Mouse (Mus musculus): ENCODE results near the gene Tex52. TPM values are rescaled to one million over a fixed set of nuclear protein-coding genes. Genes with fewer than 3 reads are reported as not detected.

The Tex52 gene
- polyA plus RNA-seq, 1 experiment, result not detected

DNA sequence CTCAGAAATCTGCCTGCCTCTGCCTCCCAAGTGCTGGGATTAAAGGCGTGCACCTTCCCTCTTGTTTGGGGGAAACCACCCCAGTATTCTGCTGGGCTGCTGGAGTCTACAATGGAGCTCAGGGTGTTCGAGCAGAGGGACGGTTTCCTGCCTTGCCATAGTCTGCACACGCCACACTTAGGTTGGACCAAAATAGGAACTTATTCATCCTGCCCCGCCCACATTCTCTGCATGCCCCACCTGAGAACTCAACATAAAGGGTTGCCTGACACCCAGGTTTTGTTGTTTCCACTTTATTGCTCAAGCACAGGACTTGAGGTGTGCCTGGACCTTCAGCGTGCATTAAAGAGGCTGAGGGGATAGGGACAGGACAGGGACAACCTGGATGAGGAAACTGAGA is 54.6 kb downstream of the Tex52 start:
- no peak overlapping the region for H3K4me3 ChIP-seq (ENCODE audit: low read depth, low read length)
- no peaks in the 10 kb centered on the region for H3K27me3 ChIP-seq (ENCODE audit: control insufficient read depth, insufficient read depth, low read length)
- peaks cover 45% of the 10 kb centered on the region for H3K36me3 ChIP-seq (ENCODE audit: control insufficient read depth, insufficient read depth, low read length)
- H3K27ac ChIP-seq (ENCODE audit: insufficient read depth, low read depth, low read length), result no peak overlapping the region
- TF ChIP-seq POLR2A (IDR thresholded peaks at IDR 0.05; ENCODE audit: low read depth, low read length) (no peak), CTCF (IDR thresholded peaks at IDR 0.05; ENCODE audit: extremely low read depth, insufficient read length, insufficient replicate concordance, low read depth, low read length) (no peak)
- peaks cover 3% of the 10 kb centered on the region; the same call in 1 of the 2 replicates for H3K4me1 ChIP-seq (ENCODE audit: control insufficient read depth, insufficient read depth, insufficient read length, low read length)
- 64% methylated on average over 6 of the region's 6 CpGs for WGBS

DNA sequence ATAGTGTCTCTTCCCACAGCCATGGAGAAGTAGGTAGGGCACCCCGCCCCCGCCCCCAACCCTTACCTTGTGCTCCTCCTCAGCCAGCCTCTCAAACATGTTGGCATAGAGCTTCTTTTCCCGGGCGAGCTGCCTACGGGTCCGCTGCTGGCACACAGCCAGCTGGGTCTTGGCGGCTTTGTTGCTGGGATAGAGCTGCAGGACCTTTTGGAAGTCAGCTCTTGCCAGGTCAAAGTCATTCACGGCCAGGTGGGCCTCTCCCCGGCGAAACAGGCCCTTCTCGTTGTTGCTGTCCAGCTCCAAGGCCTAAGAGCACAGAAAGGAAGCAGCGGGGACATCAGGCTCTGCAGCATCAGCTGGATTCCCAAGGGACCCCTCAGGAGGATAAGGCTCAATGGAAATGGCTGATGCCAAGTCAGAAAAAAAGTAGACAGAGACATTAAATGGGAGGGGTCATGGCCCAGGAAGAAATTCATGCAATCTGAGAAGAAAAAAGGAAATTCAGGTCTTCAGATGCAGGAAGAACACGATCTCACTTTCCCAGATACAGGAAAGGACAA is 57.2 kb downstream of the Tex52 start:
- no peak overlapping the region for H3K27ac ChIP-seq (ENCODE audit: insufficient read depth, low read depth, low read length)
- peaks cover 54% of the 10 kb centered on the region for H3K36me3 ChIP-seq (ENCODE audit: control insufficient read depth, insufficient read depth, low read length)
- no peaks in the 10 kb centered on the region for H3K27me3 ChIP-seq (ENCODE audit: control insufficient read depth, insufficient read depth, low read length)
- TF ChIP-seq POLR2A (IDR thresholded peaks at IDR 0.05; ENCODE audit: low read depth, low read length), result no peak
- no peak for TF ChIP-seq CTCF (IDR thresholded peaks at IDR 0.05; ENCODE audit: extremely low read depth, insufficient read length, insufficient replicate concordance, low read depth, low read length)
- WGBS, result 62% methylated on average over 13 of the region's 13 CpGs
- no peak overlapping the region for H3K4me3 ChIP-seq (ENCODE audit: low read depth, low read length)
- H3K4me1 ChIP-seq (ENCODE audit: control insufficient read depth, insufficient read depth, insufficient read length, low read length), result peaks cover 19% of the 10 kb centered on the region; the same call in 1 of the 2 replicates

DNA sequence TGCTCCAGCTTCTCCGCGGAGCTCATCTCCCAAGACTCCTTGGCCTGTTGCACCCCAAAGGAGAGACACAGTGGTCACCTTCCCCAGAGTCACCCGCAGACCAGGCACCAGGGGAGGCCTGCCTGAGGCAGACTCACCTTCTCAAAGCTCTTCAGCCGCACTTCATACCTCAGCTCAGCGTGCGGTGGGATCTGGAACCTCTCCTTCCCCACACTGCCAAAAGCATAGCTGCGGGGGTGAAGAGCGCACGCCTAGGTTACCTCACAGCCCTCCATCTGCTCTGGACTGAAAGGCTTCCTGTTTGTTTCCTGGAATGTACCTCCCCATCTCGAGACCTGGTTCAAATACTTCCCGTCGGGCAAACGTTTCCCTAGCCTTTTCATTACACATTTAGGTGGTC is 58.3 kb downstream of the Tex52 start:
- Histone ChIP-seq H3K4me1 (ENCODE audit: control insufficient read depth, insufficient read depth, insufficient read length, low read length) (peaks cover 19% of the 10 kb centered on the region; the same call in 1 of the 2 replicates), H3K4me3 (ENCODE audit: low read depth, low read length) (no peak overlapping the region), H3K27ac (ENCODE audit: insufficient read depth, low read depth, low read length) (no peak overlapping the region), H3K27me3 (ENCODE audit: control insufficient read depth, insufficient read depth, low read length) (no peaks in the 10 kb centered on the region), H3K36me3 (ENCODE audit: control insufficient read depth, insufficient read depth, low read length) (peaks cover 54% of the 10 kb centered on the region)
- no peak for TF ChIP-seq POLR2A (IDR thresholded peaks at IDR 0.05; ENCODE audit: low read depth, low read length)
- 90% methylated on average over 13 of the region's 13 CpGs for WGBS

Other genes starting within 250 kb of the Tex52 start
- 15.3 and 20.6 TPM in 2 replicates for gene Tspan9, start 231.9 kb upstream of the Tex52 start, polyA plus RNA-seq (2012; rRNA removed)
- gene Tead4, start 74.6 kb upstream of the Tex52 start, polyA plus RNA-seq (2012; rRNA removed), result 0.61 and 0.93 TPM in 2 replicates
- 2.0 and 2.4 TPM in 2 replicates for gene Tulp3, start 19.6 kb upstream of the Tex52 start, polyA plus RNA-seq (2012; rRNA removed)
- gene Rhno1, start 12.5 kb upstream of the Tex52 start, polyA plus RNA-seq (2012; rRNA removed), result 7.2 and 11.2 TPM in 2 replicates
- gene Foxm1, start 12.5 kb upstream of the Tex52 start, polyA plus RNA-seq (2012; rRNA removed), result 6.3 and 11.3 TPM in 2 replicates
- not detected in 2 replicates for gene Gm44596, start within 50 bp of the Tex52 start, polyA plus RNA-seq (2012; rRNA removed)
- 0.49 and 0.63 TPM in 2 replicates for gene Nrip2, start 23.8 kb downstream of the Tex52 start, polyA plus RNA-seq (2012; rRNA removed)
- 16.1 and 16.2 TPM in 2 replicates for gene Itfg2, start 49.5 kb downstream of the Tex52 start, polyA plus RNA-seq (2012; rRNA removed)
- gene Fkbp4, start 63.2 kb downstream of the Tex52 start, polyA plus RNA-seq (2012; rRNA removed), result 52.9 and 105 TPM in 2 replicates
- gene Pzp, start 151.3 kb downstream of the Tex52 start, polyA plus RNA-seq (2012; rRNA removed), result 0.06 TPM in 1 of 2 replicates, not detected in the other
- gene A2ml1, start 206.2 kb downstream of the Tex52 start, polyA plus RNA-seq (2012; rRNA removed), result 0.03 and 0.34 TPM in 2 replicates
- gene Klrb1a, start 248.1 kb downstream of the Tex52 start, polyA plus RNA-seq (2012; rRNA removed), result 0.24 TPM in 1 of 2 replicates, not detected in the other